Mouse (Mus musculus) layer of hippocampus, adult 9-11 months (tissue): ENCODE measurements around the gene Phf21a.

Experiments
- DNase-seq: peaks from one replicate; pipeline ENCODE4 v3.0.0; 2022

Phf21a gene

GRCm38 (mm10) chr2:92182981-92183501, 90.1 kb downstream of the Phf21a start:
- DNase-seq, result peak; percentile 87

DNA sequence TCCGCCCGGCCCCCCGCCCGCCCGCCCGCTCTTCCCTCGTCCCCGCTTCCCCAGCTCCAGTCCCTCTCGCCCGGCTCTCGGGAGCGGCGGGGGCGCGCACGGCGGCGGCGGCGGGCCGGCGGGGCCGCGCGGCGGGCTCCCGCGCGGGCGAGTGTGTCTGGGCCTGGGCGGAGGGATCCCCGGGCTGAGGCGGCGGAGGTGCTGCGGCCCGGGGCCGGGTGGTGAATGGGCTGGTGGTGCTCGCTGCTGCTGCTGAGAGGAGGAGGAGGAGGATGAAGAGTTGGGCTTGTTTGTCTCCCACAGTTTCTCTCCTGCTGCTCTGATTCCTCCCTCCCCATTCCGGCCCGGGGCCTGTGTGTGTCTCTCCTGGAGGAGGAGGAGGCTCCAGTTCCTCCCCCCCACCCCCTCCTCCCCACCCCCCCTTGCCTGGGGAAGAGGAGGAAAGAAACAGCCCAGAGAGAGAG, 90.7 kb downstream of the Phf21a start:
- DNase-seq, result peak; percentile 94

DNA sequence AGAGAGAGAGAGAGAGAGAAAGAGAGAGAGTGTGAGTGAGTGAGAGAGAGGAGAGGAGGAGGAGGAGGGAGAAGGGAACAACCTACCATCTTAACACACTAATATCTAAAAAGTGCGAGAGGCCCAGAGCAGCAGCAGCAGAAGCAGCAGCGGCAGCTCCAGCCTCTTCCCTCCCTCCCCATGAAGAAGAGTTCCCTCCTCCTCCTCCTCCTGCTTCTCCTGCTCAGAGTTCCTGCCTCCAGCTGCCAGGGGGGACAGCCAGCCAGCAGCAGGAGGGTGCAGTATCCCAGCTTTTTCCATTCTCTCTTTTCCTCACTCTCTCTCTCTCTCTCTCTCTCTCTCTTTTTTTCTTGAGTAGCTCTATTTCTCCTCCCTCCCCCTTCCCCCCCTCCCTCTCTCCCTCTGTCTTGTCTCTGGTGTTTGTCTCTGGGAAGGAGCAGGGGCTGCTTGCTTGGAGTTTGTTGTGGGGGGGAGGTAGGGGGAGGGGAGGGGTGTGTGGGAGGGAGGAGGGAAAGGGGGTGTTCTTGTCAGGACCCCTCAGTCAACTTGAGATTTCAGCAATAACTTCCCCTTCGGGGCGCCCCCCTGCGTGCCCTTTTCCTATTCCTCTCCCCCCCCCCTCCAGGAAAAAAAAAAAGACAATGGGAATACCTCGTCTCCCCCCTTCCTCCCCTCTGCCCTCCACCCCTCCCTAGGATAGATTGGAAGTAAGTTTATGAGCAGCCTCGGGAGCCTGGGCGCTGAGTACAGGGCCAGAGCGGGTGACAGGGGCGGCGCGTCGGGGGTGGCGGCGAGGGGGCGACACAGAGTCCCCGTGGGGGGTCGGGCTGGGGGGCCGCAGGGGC, 91.4 kb downstream of the Phf21a start:
- peak; percentile 64 for DNase-seq

DNA sequence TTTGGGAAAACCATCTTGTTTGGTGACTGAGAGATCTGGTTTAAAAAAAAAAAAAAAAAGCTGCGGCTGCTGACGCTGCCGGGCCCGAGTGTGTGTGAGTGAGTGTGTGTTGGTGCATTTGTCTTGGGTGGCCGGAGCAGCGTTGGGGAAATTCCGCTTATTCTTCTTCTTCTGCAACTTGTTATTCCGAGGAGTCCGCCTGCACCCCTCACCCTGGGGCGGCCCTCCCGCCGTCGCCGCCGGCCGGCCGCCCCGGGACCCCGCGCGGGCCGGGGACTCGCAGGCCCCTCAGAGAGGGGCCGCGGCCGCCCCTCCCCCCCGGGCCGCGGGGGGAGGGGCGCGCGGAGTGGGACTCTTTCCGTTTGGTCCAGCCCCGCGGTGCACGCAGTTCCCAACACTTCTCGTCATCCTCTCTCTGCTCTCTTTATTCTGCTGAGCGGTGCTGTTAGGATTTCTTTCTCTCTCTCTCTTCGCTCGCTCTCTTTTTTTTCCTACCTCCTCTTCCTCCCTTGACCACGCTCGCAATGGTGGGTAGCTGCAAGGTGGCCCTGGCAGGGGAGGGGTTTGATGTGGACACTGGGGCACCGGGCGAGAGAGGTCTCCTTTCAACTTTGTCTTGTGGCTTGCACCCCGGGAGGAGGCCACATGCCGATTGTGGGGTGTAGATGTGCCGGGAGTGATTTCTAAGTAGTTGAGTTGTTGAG, 92.3 kb downstream of the Phf21a start:
- DNase-seq, result peak; percentile 37

GRCm38 (mm10) chr2:92185766-92186450, 93.0 kb downstream of the Phf21a start:
- DNase-seq, result no peak

GRCm38 (mm10) chr2:92187061-92187460, 94.1 kb downstream of the Phf21a start:
- DNase-seq, result no peak

DNA sequence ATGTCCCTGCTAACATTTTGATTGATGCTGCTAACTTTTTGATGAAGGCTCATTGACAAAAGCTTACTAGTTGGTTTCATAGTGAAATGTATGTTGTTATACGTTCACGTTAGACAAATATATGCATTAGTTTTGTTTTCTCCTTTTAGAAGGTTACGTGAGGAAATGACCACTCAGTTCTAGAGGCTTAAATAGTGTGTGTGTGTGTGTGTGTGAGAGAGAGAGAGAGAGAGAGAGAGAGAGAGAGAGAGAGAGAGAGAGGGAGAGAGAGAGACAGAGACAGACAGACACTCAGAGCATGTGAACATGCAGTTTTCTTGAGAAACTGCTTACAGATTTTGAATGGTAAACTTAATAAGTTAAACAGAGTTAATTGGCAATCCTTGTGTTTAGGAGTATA, 95.8 kb downstream of the Phf21a start:
- no peak for DNase-seq

DNA sequence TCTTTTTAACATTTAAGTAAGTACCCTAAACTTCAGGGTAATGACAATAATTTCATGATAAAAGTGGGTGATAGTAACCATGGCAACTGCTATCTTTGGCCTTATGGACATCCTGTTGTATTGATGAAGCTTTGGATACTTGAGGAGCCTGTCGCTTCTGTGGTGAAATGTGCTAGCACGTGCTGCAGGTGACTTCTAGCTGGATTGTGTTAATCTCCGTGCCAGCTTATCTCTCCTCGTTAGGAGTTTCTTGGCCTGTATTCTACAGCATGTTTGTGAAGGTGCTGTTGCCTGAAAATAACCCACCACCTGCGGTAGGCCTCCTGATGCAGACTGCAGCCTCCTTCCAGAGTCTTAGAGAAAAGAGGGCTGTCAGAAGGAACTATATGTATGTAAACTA, 98.0 kb downstream of the Phf21a start:
- DNase-seq, result no peak

DNA sequence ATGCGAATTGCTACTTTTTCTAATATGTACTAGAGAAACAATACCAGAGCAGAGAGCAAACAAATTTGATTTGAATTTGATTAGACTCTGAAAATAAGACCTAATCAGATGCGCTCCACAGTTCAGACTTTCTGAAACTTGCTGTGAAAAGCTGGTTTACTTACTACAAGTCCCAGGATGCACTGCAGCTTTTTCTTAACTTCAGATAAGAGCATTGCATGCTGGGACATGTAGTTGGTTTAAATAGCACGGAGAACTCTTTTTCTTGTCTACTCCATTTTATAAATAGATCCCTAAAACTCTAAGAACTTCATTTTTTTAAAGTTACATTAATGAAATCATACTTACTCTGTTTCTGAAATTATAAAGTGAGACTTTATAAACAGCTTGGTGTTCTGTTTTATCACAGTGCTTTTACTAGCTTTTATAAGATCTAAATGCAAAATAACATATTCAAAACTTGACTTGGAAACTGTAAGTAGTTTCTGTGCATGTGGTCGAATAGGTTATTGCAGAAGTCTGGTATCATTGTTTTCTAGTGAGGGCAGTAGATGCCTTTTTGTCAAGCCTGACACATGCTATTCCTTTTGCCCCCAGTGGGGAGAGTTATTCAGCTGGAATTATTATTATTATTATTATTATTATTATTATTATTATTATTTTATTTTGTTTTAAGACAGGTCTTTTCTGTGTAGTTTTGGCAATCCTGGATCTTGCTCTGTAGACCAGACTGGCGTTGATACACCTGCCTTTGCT, 99.1 kb downstream of the Phf21a start:
- peak; percentile 20 for DNase-seq

DNA sequence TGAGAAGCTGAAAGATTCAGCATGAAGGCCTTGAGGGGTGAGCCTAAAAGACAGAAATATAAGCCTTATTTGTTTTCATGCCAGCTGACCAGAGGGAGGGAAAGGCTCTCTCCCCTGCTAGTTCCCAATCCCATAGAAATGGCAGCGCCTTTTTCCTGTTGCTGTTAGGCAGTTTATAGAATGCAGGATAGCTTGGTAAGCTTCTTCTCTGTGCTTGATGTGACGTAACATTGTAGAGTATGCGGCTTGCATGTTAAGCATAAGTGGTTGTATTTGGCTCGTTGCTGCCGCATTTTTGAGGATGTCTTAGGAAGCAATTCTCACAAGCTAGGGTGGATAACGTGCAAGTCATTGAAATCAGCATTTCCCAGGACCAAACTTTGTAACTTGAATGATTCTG, 105.2 kb downstream of the Phf21a start:
- DNase-seq, result peak; percentile 24

DNA sequence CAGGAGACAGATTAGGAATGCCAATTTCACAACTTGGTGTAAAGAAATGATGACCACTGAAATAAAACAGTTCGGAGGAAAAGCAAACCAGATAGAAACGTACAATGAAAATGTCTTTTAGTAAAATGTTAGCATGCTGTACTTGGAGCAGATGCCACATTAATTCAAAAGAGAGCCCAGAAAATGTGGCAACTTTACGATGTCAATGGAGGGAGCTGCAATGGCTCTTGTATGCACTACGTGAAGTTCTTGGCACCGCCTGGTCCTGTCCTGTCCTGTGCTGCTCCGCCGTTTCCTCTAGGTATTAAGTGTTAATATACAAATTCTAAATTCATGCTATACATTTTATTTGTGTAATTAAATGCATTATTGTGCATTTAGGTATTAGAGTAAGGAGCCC, 105.8 kb downstream of the Phf21a start:
- DNase-seq, result peak; percentile 21

GRCm38 (mm10) chr2:92199562-92200286, 106.8 kb downstream of the Phf21a start:
- DNase-seq, result no peak

GRCm38 (mm10) chr2:92202319-92203040, 109.6 kb downstream of the Phf21a start:
- DNase-seq, result no peak

DNA sequence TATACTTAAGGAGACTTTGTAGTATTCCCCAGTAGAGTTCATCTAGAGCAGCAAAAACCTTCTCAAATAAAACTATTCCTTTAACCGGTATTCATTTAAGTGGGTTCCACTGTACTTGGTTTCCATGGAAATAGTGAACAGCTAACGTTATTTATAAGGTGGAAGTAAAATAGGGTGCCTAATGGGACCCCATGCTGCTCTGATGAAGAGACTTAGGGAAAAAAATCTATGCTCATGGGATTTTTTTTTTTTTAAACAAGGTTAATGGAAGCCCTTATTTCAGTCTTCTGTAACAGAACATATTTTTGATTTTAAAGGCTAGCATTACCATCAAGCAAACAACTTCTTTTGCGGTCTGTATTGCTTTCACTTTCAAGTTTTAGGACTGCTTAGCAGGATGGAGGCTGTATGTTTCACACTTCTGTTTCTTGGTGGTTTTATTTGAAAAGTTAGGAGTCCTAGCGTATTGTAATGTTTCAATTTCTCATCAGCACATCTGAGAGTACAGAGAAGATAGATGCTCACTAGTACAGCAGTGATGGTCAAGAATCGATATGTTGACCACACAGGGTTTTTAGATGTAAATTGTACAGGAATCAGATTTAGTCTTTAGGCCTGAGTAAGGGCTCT, 112.2 kb downstream of the Phf21a start:
- DNase-seq, result no peak

DNA sequence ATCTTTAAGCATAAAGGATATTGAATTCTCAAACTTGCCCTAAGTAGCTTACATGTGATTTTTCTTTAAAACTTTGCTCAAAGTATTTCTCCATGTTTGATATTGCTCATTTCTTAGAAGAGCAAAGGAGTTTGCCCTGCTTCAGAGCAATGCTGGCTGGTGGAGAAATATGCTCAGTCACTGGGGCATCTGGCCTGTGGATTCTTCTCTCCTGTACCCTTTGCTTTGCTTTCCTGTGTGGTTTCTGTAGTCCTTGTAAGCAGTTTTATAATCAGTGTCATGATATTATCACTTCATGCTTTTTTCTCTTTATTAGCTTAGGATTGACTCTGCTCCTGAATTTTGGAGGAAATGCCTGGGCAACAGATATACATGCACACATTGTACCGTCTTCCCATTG, 117.5 kb downstream of the Phf21a start:
- no peak for DNase-seq

- DNase-seq, result no peak
These were observed 128.5 kb downstream of the Phf21a start for GRCm38 (mm10) chr2:92221431-92221830.

GRCm38 (mm10) chr2:92225592-92225991, 132.7 kb downstream of the Phf21a start:
- no peak for DNase-seq

DNA sequence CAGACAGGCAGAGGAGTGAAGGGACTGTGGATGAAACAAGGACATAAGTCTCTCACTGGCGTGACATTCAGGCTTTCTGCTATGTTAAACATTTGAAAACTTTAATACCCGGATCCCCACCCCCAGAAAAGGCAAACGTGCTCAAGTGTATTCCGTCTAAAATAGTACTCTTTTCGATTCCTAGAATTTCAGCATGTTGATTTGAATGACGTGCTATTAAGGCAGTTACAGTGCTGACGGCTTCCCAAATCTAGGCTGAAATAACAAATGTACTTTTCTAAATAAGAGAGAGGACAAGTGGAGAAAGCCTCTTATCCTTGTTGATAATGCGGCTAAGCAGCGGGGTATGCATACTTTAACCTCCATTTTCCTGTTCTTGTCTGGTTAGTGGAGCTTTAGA, 137.1 kb downstream of the Phf21a start:
- DNase-seq, result no peak

DNA sequence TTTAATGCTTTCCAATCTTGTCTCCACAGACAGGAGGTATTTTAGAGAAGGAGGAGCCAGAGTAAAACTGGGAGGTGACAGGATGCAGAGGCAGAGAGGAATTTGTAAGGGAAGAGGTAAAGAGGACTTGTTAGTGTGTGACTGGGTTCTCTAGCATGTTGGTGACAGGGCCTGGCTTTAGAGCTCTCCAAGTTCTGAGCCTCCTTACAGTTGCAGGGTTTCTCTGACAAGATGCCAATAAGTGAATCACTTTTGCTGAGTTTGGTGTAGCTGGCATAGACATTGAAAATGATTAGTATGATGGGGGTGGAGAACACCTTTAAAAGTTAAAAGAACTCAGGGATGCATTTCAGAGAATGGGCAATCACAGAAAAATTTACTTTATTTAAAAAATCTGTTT, 138.8 kb downstream of the Phf21a start:
- no peak for DNase-seq

- DNase-seq, result no peak
These were observed 141.9 kb downstream of the Phf21a start for GRCm38 (mm10) chr2:92234768-92235332.
